Mouse (Mus musculus): Measurements from ENCODE around the gene Ahdc1. TPM values are rescaled to one million over a fixed set of nuclear protein-coding genes. Genes with fewer than 3 reads are reported as not detected.
A peak's percentile ranks its signal among the peaks of the same experiment; 100 is the strongest.

The Ahdc1 gene
- polyA plus RNA-seq, 1 experiment from 2014 or later: 2.4 TPM

GRCm38 (mm10) chr4:133038521-133039115 lies 27.6 kb downstream of the Ahdc1 start:
- H3K27ac ChIP-seq (ENCODE audit: low read depth, low read length): peak overlapping the region; percentile 62
- peak overlapping the region; percentile 60 for H3K9ac ChIP-seq (ENCODE audit: low read depth, low read length)
- no peaks in the 10 kb centered on the region for H3K27me3 ChIP-seq (replicated peaks; ENCODE audit: control insufficient read depth, insufficient read depth, low read length)
- TF ChIP-seq CTCF (IDR thresholded peaks at IDR 0.05; ENCODE audit: low read depth): peak; percentile 33; the same call in 1 of the 2 replicates
- WGBS: under 1% methylated on average over 76 of the region's 76 CpGs
- 0 out of 2 replicates have a peak, but pooled peaks cover 4% of the 10 kb centered on the region for H3K4me1 ChIP-seq (replicated peaks; ENCODE audit: control insufficient read depth, insufficient read depth, low read length)
- H3K36me3 ChIP-seq (ENCODE audit: control insufficient read depth, insufficient read depth): peaks cover 8% of the 10 kb centered on the region
- no peaks in the 10 kb centered on the region for H3K9me3 ChIP-seq (ENCODE audit: control insufficient read depth)
- H3K4me2 ChIP-seq (replicated peaks; ENCODE audit: low read depth): peak overlapping the region; percentile 99
- peak; percentile 65 for ATAC-seq
- peak overlapping the region; percentile 63 for H3K4me3 ChIP-seq (ENCODE audit: low read depth, low read length)

GRCm38 (mm10) chr4:133039116-133039819 lies 28.2 kb downstream of the Ahdc1 start:
- Histone ChIP-seq H3K27me3 (replicated peaks; ENCODE audit: control insufficient read depth, insufficient read depth, low read length) (no peaks in the 10 kb centered on the region), H3K36me3 (ENCODE audit: control insufficient read depth, insufficient read depth) (peaks cover 8% of the 10 kb centered on the region), H3K4me3 (ENCODE audit: low read depth, low read length) (peak overlapping the region; percentile 63), H3K4me2 (replicated peaks; ENCODE audit: low read depth) (peak overlapping the region; percentile 99), H3K9ac (ENCODE audit: low read depth, low read length) (peak overlapping the region; percentile 60), H3K27ac (ENCODE audit: low read depth, low read length) (peak overlapping the region; percentile 62), H3K9me3 (ENCODE audit: control insufficient read depth) (no peaks in the 10 kb centered on the region), H3K4me1 (replicated peaks; ENCODE audit: control insufficient read depth, insufficient read depth, low read length) (0 out of 2 replicates have a peak, but pooled peaks cover 4% of the 10 kb centered on the region)
- WGBS: 10% methylated on average over 64 of the region's 77 CpGs
- TF ChIP-seq CTCF (IDR thresholded peaks at IDR 0.05; ENCODE audit: low read depth): no peak
- no peak for ATAC-seq

- Histone ChIP-seq H3K9me3 (ENCODE audit: control insufficient read depth) (no peaks in the 10 kb centered on the region), H3K9ac (ENCODE audit: low read depth, low read length) (no peak overlapping the region)
Measured at GRCm38 (mm10) chr4:133039832-133040231, 28.8 kb downstream of the Ahdc1 start.

DNA sequence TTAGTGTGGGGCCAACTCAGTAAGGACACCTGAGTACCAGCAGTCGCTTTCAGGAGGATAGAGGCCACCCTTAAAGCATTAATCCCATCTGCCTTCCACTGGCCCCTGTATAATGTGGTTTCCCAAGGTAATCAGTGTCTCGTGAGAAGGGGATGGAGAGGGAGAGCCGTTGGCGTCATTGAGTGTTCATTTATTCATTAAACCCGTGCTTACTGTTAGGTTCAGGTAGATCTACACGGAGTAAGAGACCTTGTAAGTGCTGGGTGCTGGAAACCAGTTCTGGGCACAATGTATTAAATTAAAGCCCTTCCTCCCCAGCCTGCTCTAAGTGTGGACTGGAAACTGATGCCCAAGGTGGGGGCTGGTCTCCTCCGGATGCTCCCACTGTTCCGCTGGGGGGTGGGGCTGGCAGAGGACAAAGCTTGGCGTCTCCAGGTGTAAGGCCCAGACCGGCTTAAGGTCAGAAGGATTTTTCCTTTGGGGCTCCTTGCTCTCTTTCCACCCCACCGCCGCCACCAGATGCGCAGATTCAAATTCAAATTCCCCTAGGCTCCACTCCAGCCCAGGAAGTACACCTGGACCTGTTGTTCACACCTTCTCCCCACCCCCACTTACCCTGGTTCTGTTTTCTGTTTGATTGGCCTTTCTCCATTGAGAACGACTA lies 29.3 kb downstream of the Ahdc1 start:
- no peak for ATAC-seq
- Histone ChIP-seq H3K9ac (ENCODE audit: low read depth, low read length) (no peak overlapping the region), H3K4me3 (ENCODE audit: low read depth, low read length) (no peak overlapping the region), H3K9me3 (ENCODE audit: control insufficient read depth) (no peaks in the 10 kb centered on the region), H3K4me2 (replicated peaks; ENCODE audit: low read depth) (peak overlapping the region; percentile 99; the same call in 1 of the 2 replicates), H3K27ac (ENCODE audit: low read depth, low read length) (no peak overlapping the region), H3K27me3 (replicated peaks; ENCODE audit: control insufficient read depth, insufficient read depth, low read length) (no peaks in the 10 kb centered on the region), H3K36me3 (ENCODE audit: control insufficient read depth, insufficient read depth) (peaks cover 8% of the 10 kb centered on the region), H3K4me1 (replicated peaks; ENCODE audit: control insufficient read depth, insufficient read depth, low read length) (0 out of 2 replicates have a peak, but pooled peaks cover 4% of the 10 kb centered on the region)
- 73% methylated on average over 14 of the region's 14 CpGs for WGBS
- no peak for TF ChIP-seq CTCF (IDR thresholded peaks at IDR 0.05; ENCODE audit: low read depth)

More at GRCm38 (mm10) chr4:133039832-133040231, 28.8 kb downstream of the Ahdc1 start:
- Histone ChIP-seq H3K27me3 (replicated peaks; ENCODE audit: control insufficient read depth, insufficient read depth, low read length) (no peaks in the 10 kb centered on the region), H3K4me3 (ENCODE audit: low read depth, low read length) (peak overlapping the region; percentile 63), H3K27ac (ENCODE audit: low read depth, low read length) (no peak overlapping the region), H3K36me3 (ENCODE audit: control insufficient read depth, insufficient read depth) (peaks cover 8% of the 10 kb centered on the region), H3K4me2 (replicated peaks; ENCODE audit: low read depth) (peak overlapping the region; percentile 99), H3K4me1 (replicated peaks; ENCODE audit: control insufficient read depth, insufficient read depth, low read length) (0 out of 2 replicates have a peak, but pooled peaks cover 4% of the 10 kb centered on the region)
- no peak for ATAC-seq
- 46% methylated on average over 18 of the region's 18 CpGs for WGBS
- TF ChIP-seq CTCF (IDR thresholded peaks at IDR 0.05; ENCODE audit: low read depth): no peak

DNA sequence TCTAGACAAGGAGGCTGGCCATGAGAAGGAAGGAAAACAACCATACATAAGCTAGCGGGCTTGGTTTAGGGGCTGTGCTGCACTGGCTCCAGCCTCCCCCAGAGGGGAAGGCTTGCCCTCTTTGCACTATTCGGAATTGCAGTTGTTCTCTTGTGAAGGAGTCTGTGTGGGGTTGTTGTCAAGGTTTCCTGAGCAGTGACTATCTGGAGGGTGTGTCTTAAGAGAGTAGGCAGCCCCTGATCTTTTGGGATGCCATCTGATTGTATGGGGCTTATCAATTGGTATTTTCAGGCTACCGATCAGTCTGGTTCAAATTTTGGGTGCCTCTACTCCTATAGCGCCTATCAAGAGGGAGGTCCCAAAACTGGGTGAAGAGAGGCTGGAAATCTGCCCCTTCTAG lies 31.2 kb downstream of the Ahdc1 start:
- Histone ChIP-seq H3K4me2 (replicated peaks; ENCODE audit: low read depth) (no peak overlapping the region), H3K4me1 (replicated peaks; ENCODE audit: control insufficient read depth, insufficient read depth, low read length) (peaks cover 13% of the 10 kb centered on the region; the same call in 1 of the 2 replicates), H3K27me3 (replicated peaks; ENCODE audit: control insufficient read depth, insufficient read depth, low read length) (no peaks in the 10 kb centered on the region), H3K36me3 (ENCODE audit: control insufficient read depth, insufficient read depth) (peaks cover 2% of the 10 kb centered on the region; the same call in 1 of the 2 replicates), H3K9me3 (ENCODE audit: control insufficient read depth) (no peaks in the 10 kb centered on the region), H3K27ac (ENCODE audit: low read depth, low read length) (no peak overlapping the region), H3K9ac (ENCODE audit: low read depth, low read length) (no peak overlapping the region), H3K4me3 (ENCODE audit: low read depth, low read length) (no peak overlapping the region)
- TF ChIP-seq CTCF (IDR thresholded peaks at IDR 0.05; ENCODE audit: low read depth): no peak
- no peak for ATAC-seq
- 54% methylated on average over 4 of the region's 4 CpGs for WGBS

Data from intestine, postnatal 0 days (tissue).